Mouse (Mus musculus): ENCODE measurements around the gene Kcnj14. TPM values are rescaled to one million over a fixed set of nuclear protein-coding genes. Genes with fewer than 3 reads are reported as not detected.
A peak's percentile ranks its signal among the peaks of the same experiment; 100 is the strongest.

Gene Kcnj14
- polyA plus RNA-seq (2015; fragmentation: Nextera tagmentation; extraction: Ambion mirVana): 1.4 and 1.7 TPM in 2 replicates

DNA sequence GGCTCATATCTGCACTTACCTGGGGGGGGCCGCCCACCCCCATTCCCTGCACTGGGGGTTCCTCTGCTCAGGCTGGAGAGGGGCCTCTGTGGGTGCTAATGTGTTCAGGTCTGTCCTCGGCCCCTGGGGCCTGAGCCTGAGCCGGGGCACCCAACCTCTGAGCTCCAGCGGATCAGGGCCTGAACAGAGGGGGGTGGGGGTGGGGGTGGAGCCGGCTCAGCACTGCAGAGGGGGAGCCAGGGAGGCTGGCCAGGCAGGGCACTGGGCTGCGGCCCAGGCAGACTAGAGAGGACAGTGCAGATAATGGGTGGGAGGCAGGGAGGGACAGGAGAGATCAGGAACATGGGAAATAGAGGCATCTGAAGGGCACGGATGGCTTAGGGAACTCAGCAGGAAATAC, at the start of gene Kcnj14:
TSS of gene Kcnj14 (minus strand) at position 185 of the 400 bp plus-strand sequence.
- H3K27me3 ChIP-seq: no peaks in the 10 kb centered on the region
- no peaks in the 10 kb centered on the region for H3K9me3 ChIP-seq (replicated peaks)
- no peak within 1 kb of the TSS for H3K27ac ChIP-seq (replicated peaks)
- H3K4me1 ChIP-seq: peaks cover 6% of the 10 kb centered on the region
- peaks cover 61% of the 10 kb centered on the region for H3K36me3 ChIP-seq
- 71% methylated on average over 7 of the region's 7 CpGs for WGBS
- no peak within 1 kb of the TSS for H3K4me2 ChIP-seq (replicated peaks)
- no peak for ATAC-seq (ENCODE audit: insufficient number of reproducible peaks, low FRiP score, low TSS enrichment, low read depth)
- no peak within 1 kb of the TSS for H3K4me3 ChIP-seq (replicated peaks)
- H3K9ac ChIP-seq: no peak within 1 kb of the TSS; the same call in 1 of the 2 replicates

DNA sequence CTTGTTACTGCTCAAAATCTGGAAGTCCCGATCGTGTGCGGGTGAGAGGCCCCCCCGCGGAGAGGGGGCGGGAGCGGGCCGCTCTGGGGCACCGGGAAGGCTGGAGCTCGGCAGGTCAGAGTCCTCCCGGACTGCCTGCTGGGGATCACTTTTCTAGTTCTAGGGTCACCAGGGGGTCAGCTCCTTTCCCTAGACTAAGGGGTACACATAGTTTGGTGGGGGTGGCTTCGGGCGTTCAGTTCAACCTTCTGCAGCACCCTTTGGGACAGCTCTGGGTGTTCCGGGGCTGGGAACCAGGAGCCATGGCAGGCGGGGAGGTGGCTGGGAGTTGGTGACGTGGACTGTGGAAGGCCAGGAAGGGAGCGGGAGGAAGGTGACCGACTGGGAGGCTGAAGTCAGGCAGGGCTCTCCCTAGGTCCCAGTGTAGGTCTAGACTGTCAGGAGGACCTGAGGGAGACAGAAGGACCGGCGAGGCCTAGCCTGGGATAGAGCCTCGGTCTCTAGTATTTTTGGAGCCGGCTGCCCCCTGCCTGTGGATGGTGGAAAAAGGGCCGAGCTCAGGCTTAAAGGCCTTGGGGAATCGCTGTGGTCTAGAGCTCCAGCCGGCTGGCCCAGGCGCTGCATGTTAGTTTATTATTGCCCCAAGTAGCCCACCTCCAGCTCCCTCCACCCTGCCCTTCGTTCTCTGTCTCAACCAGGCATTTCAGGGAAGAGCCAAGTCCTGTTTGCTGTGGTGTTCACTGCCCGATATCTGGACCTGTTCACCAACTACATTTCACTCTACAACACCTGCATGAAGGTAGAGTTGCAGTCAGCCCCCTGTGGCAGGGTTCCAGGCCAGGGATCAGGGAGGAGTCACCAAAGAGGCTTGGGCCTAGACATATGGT, 48.7 kb upstream of the Kcnj14 start:
- H3K27me3 ChIP-seq: peaks cover 22% of the 10 kb centered on the region
- peak overlapping the region; percentile 97 for H3K9ac ChIP-seq
- peak overlapping the region; percentile 80 for H3K4me2 ChIP-seq (replicated peaks)
- peak; percentile 25 for ATAC-seq (ENCODE audit: insufficient number of reproducible peaks, low FRiP score, low TSS enrichment, low read depth)
- peak overlapping the region; percentile 93 for H3K27ac ChIP-seq (replicated peaks)
- no peaks in the 10 kb centered on the region for H3K9me3 ChIP-seq (replicated peaks)
- H3K4me3 ChIP-seq (replicated peaks): peak overlapping the region; percentile 81
- WGBS: 3% methylated on average over 28 of the region's 28 CpGs
- peaks cover 43% of the 10 kb centered on the region for H3K36me3 ChIP-seq
- H3K4me1 ChIP-seq: peaks cover 44% of the 10 kb centered on the region

DNA sequence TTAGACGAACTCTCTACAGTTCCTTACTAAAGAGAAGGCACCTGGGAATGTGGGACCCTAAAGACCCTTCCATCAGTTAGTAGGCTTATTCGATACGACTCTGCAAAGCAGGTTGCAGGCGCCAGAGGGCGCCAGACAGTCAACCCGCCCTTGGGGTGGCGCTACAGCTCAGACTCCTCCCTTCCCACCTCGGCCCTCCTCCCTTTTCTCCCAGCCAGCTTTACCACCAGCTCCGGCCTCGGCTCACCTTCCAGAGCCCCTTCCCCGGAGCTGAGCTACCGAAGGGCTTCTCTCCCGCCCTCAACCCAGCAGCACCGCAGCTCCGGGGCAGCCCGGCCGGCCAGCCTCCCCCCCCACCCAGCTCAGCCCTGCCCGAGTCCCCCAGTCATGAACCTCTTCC, 48.0 kb upstream of the Kcnj14 start, which contains the start of gene Kdelr1:
TSS of gene Kdelr1 (plus strand) at position 149 of the 400 bp plus-strand sequence.
- Histone ChIP-seq H3K36me3 (peaks cover 38% of the 10 kb centered on the region), H3K9ac (peak within 1 kb of the TSS; percentile 97), H3K9me3 (replicated peaks) (no peaks in the 10 kb centered on the region), H3K4me2 (replicated peaks) (peak within 1 kb of the TSS; percentile 80), H3K4me3 (replicated peaks) (peak within 1 kb of the TSS; percentile 81), H3K27ac (replicated peaks) (peak within 1 kb of the TSS; percentile 93), H3K27me3 (peaks cover 28% of the 10 kb centered on the region), H3K4me1 (peaks cover 51% of the 10 kb centered on the region)
- WGBS: under 1% methylated on average over 18 of the region's 18 CpGs
- ATAC-seq (ENCODE audit: insufficient number of reproducible peaks, low FRiP score, low TSS enrichment, low read depth): peak; percentile 82

DNA sequence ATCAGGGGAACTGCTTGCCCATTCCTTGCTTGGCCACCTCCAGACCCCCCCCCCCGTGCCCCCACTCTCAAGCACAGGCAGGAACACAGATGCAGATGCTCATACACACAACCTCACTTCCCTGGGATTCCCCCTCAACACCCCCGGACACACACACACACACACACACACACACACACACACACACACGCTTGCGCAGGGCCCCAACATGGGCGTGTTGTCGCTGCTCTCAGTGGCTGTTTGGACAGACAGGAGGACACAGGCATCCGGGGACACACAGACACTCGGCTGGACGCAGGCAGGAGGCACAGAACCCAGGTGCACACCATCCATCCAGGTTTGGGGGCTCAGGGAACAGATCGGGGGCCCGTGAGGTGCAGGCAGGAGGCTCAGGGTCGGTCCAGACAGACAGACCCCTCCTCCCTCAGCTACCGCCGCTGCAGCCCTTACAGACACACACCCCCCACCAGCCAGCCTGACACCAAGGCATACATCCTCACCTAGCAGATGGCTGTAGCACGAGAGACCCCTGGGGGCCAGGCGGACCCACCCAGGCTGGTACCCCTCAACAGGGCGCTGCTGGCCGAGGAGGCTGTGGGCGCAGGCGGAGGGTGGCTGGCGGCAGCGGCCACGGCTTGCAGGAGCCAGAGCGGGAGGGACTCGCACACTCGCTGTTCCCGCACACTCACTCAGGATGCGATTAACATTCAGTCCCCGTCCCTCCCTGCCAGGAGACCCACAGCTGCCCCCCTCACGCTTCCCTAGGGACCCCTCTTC, 45.9 kb upstream of the Kcnj14 start:
- Histone ChIP-seq H3K9ac (peak overlapping the region; percentile 28), H3K27ac (replicated peaks) (no peak overlapping the region), H3K27me3 (peaks cover 28% of the 10 kb centered on the region), H3K4me3 (replicated peaks) (peak overlapping the region; percentile 36), H3K4me1 (peaks cover 61% of the 10 kb centered on the region), H3K4me2 (replicated peaks) (peak overlapping the region; percentile 63), H3K36me3 (peaks cover 17% of the 10 kb centered on the region), H3K9me3 (replicated peaks) (no peaks in the 10 kb centered on the region)
- 2% methylated on average over 30 of the region's 30 CpGs for WGBS
- ATAC-seq (ENCODE audit: insufficient number of reproducible peaks, low FRiP score, low TSS enrichment, low read depth): no peak

DNA sequence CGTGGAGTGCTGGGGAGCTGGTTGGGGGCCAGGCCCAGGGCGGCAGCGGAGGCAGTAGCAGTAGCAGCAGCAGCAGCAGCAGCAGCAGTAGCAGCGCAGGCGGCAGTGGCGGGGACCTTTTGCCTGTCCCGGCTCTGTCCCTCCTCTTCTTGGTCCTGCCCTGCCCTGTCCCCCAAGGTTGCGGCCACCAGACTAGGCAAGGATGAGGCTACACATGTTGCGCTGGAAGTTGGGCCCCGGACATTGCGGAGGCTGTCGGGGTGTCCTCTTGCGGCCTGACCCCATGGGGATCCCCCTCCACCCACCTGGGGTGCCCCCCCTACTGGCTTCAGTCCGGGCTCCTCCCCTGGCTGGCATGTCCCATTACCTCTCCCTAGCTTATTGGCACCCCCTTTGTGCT, 45.2 kb upstream of the Kcnj14 start:
- H3K4me2 ChIP-seq (replicated peaks): peak overlapping the region; percentile 63
- peaks cover 28% of the 10 kb centered on the region for H3K27me3 ChIP-seq
- H3K9ac ChIP-seq: 0 out of 2 replicates have a peak overlapping the region, but pooled peaks have one; percentile 9
- H3K27ac ChIP-seq (replicated peaks): no peak overlapping the region
- 5% methylated on average over 14 of the region's 14 CpGs for WGBS
- peaks cover 57% of the 10 kb centered on the region for H3K4me1 ChIP-seq
- no peaks in the 10 kb centered on the region for H3K9me3 ChIP-seq (replicated peaks)
- H3K4me3 ChIP-seq (replicated peaks): peak overlapping the region; percentile 36
- no peak for ATAC-seq (ENCODE audit: insufficient number of reproducible peaks, low FRiP score, low TSS enrichment, low read depth)
- H3K36me3 ChIP-seq: peaks cover 10% of the 10 kb centered on the region

DNA sequence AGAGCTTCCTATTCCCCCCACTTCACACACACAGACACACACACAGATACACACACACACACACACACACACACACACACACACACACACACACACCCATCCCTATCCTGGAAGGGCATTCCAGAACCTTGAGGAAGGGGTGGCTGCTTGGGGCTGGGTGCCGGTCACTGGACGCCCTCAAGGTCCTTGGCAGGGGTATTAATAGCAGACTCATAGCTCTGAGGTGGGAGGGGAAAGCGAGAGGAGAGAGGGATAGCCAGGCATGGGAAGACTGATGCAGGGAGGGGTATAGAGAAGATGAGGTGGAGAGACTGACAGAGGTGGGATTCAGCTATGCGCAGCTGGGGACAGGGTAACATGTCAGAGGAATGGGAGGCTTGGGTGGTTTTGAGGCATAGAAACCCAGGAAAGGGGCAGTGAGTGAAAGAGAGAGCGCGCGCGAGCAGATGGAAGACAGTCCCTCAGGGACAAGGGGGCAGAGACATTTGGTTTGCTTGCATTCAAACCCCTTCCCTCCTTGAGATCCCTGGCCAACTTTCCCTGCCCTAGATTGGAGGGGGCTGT, 44.6 kb upstream of the Kcnj14 start:
- Histone ChIP-seq H3K4me1 (peaks cover 54% of the 10 kb centered on the region), H3K27ac (replicated peaks) (no peak overlapping the region), H3K36me3 (peaks cover 4% of the 10 kb centered on the region; the same call in 1 of the 2 replicates), H3K4me3 (replicated peaks) (peak overlapping the region; percentile 36), H3K9ac (0 out of 2 replicates have a peak overlapping the region, but pooled peaks have one; percentile 9), H3K27me3 (peaks cover 28% of the 10 kb centered on the region), H3K9me3 (replicated peaks) (no peaks in the 10 kb centered on the region), H3K4me2 (replicated peaks) (peak overlapping the region; percentile 63)
- 12% methylated on average over 8 of the region's 8 CpGs for WGBS
- ATAC-seq (ENCODE audit: insufficient number of reproducible peaks, low FRiP score, low TSS enrichment, low read depth): no peak

DNA sequence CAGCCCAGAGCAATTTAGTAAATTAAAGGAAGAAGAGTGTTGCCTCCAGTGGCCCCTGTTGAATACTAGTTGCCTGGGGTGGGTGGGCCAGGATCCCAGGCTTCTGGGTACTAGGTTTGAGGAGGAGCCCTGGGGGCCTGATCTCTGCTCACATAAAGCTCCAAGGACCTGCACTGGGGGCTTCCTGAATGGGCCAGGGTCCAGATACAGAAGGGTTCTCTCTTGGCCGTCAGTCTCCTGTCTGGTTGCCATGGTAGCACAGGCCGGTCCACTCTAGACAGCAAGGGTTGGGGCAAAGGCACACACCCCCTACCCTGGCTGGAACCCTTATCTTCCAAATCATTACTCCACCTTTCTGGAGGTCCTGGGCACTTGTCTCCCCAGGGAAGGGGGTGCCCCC, 43.3 kb upstream of the Kcnj14 start:
- Histone ChIP-seq H3K4me1 (peaks cover 47% of the 10 kb centered on the region), H3K27me3 (peaks cover 28% of the 10 kb centered on the region), H3K4me3 (replicated peaks) (no peak overlapping the region), H3K9ac (no peak overlapping the region), H3K9me3 (replicated peaks) (no peaks in the 10 kb centered on the region), H3K27ac (replicated peaks) (no peak overlapping the region), H3K36me3 (no peaks in the 10 kb centered on the region), H3K4me2 (replicated peaks) (no peak overlapping the region; the same call in 1 of the 2 replicates)
- WGBS: 37% methylated on average over 2 of the region's 2 CpGs
- ATAC-seq (ENCODE audit: insufficient number of reproducible peaks, low FRiP score, low TSS enrichment, low read depth): no peak

DNA sequence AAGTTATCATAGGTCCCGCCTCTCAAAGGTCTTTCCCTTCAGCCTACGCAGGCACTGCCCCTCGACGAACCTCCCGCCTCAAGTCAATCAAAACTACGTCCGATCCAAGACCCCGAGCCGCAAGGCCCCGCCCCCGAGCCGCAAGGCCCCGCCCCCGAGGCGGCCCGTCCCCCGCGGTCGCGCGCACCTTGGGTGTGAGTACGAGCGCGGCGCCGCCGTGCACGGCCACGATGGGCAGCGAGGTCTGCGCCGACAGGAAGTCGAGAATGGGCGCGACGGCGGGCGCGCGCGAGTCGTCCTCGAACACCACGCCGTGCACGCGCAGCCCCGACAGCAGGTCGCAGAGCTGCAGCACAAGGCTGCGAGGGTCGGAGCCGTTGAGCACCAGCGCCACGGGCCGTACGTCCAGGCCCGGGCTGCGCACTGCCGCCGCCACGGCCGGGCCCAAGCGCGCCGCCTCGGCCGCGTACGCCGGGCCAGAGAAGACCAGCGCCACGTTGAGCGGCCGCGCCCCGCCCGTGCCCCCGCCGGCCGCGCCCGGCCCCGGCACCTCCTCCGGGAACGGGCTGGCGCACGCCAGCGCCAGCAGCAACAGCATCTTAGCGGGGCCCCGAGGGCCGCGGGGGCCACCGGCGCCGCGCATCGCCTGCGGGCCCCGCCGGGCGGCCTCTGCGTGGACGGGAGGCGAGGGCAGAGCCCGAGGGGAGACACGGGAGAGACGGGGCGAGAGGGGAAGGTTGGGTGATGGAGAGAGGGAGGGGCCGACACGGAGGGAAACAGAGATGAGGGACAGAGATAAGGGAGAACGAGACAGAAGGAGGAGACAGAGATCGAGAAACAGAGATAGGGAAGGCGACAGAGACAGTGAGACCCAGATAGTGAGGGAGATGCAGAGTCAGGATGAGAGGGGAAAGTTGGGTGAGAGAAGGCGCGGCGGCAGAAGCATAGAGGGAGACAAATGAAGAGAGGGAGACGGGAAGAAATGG, 41.6 kb upstream of the Kcnj14 start:
- Histone ChIP-seq H3K9me3 (replicated peaks) (no peaks in the 10 kb centered on the region), H3K9ac (peak overlapping the region; percentile 75), H3K36me3 (no peaks in the 10 kb centered on the region), H3K4me1 (peaks cover 47% of the 10 kb centered on the region), H3K27ac (replicated peaks) (peak overlapping the region; percentile 81), H3K4me3 (replicated peaks) (peak overlapping the region; percentile 68), H3K27me3 (peaks cover 23% of the 10 kb centered on the region), H3K4me2 (replicated peaks) (peak overlapping the region; percentile 86)
- under 1% methylated on average over 108 of the region's 117 CpGs for WGBS
- ATAC-seq (ENCODE audit: insufficient number of reproducible peaks, low FRiP score, low TSS enrichment, low read depth): peak; percentile 81

DNA sequence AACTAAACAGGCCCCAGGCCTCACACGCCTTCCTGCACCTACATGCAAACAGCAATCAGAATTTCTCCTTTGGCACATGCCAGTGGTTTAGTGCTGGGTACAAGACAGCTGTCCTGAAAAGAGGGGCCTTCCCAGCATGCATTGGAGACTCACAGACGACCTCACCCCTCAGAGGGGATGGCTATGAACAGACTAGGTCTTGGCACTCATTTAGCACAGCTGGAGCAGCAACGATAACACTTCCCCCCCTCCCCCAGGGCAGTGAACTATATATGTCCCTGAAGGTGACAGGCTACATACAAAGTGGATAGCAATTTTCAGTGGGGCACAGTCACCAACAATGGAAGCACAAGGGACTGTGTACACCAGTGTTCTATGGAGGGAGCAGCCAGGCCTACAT, 39.9 kb upstream of the Kcnj14 start:
- Histone ChIP-seq H3K4me1 (peaks cover 31% of the 10 kb centered on the region), H3K27ac (replicated peaks) (no peak overlapping the region), H3K9ac (no peak overlapping the region), H3K36me3 (no peaks in the 10 kb centered on the region), H3K9me3 (replicated peaks) (no peaks in the 10 kb centered on the region), H3K27me3 (peaks cover 14% of the 10 kb centered on the region), H3K4me3 (replicated peaks) (no peak overlapping the region), H3K4me2 (replicated peaks) (no peak overlapping the region)
- WGBS: 44% methylated on average over 3 of the region's 3 CpGs
- no peak for ATAC-seq (ENCODE audit: insufficient number of reproducible peaks, low FRiP score, low TSS enrichment, low read depth)

DNA sequence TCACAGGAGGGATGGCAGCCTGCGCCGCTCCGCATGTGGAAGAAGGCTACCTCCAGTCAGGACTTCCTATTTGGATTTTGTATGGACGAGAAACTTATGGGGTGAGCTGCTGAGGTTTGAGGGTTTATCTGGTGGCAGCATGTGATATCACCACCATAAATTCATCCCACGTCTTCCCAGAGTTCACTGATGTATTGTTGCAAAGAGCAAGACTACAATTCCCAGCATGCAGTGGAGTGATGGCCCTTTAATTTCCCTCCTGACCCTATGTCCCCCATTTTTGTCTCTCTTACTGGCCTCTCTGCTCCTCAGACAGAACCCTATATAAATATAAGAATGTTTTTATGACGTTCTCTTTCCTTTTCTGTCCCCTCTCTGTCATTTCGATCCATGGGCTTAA, 38.2 kb upstream of the Kcnj14 start:
- no peak overlapping the region for H3K9ac ChIP-seq
- H3K27me3 ChIP-seq: peaks cover 11% of the 10 kb centered on the region; the same call in 1 of the 2 replicates
- no peak overlapping the region for H3K4me3 ChIP-seq (replicated peaks)
- no peak overlapping the region for H3K27ac ChIP-seq (replicated peaks)
- H3K36me3 ChIP-seq: no peaks in the 10 kb centered on the region
- no peaks in the 10 kb centered on the region for H3K9me3 ChIP-seq (replicated peaks)
- no peak overlapping the region for H3K4me2 ChIP-seq (replicated peaks)
- ATAC-seq (ENCODE audit: insufficient number of reproducible peaks, low FRiP score, low TSS enrichment, low read depth): no peak
- H3K4me1 ChIP-seq: peaks cover 20% of the 10 kb centered on the region
- WGBS: 85% methylated on average over 7 of the region's 7 CpGs
